Mouse (Mus musculus) limb, embryonic 11.5 days (tissue): ENCODE data around the gene Map3k13. TPM values are rescaled to one million over a fixed set of nuclear protein-coding genes. Genes with fewer than 3 reads are reported as not detected.

Experiments used
- ATAC-seq: fragments of 200-750 bp; cut with Nextera tagmentation; 2 replicates; pipeline ENCODE4 v1.8.0; 2017; ENCODE audit warnings: low read depth; ENCODE audit not compliant: insufficient number of reproducible peaks, low FRiP score, low TSS enrichment
- DNase-seq: peaks from one replicate; pipeline ENCODE4 v3.0.0-alpha.2; 2015; ENCODE audit warnings: low spot score
- H3K27ac ChIP-seq: fragments of 300-500 bp; sonication (generic); replicated peaks from 2 replicates; pipeline ENCODE4 v1.5.1; 2014; ENCODE audit warnings: low read depth, mild to moderate bottlenecking, low read length
- H3K27me3 ChIP-seq: fragments of 300-500 bp; sonication (generic); 2 replicates; pipeline ENCODE4 v1.6.1; 2014; ENCODE audit warnings: mild to moderate bottlenecking, low read length, mixed read lengths; ENCODE audit not compliant: control insufficient read depth, insufficient read depth
- H3K36me3 ChIP-seq: fragments of 300-500 bp; sonication (generic); 2 replicates; pipeline ENCODE4 v1.6.1; 2014; ENCODE audit warnings: mild to moderate bottlenecking, low read length, moderate library complexity, mixed read lengths; ENCODE audit not compliant: control insufficient read depth, insufficient read depth
- H3K4me1 ChIP-seq: fragments of 300-500 bp; sonication (generic); 2 replicates; pipeline ENCODE4 v1.6.1; 2014; ENCODE audit warnings: low read length, mixed read lengths; ENCODE audit not compliant: control insufficient read depth, insufficient read depth
- H3K4me2 ChIP-seq: fragments of 300-500 bp; sonication (generic); 2 replicates; pipeline ENCODE4 v1.6.1; 2014; ENCODE audit warnings: low read depth, mild to moderate bottlenecking, moderate library complexity; ENCODE audit not compliant: severe bottlenecking
- H3K4me3 ChIP-seq: fragments of 300-500 bp; sonication (generic); 2 replicates; pipeline ENCODE4 v1.5.1; 2014; ENCODE audit warnings: low read depth, low read length
- H3K9ac ChIP-seq: fragments of 300-500 bp; sonication (generic); 2 replicates; pipeline ENCODE4 v1.6.1; 2014; ENCODE audit warnings: mild to moderate bottlenecking, low read length
- H3K9me3 ChIP-seq: fragments of 300-500 bp; sonication (generic); 2 replicates; pipeline ENCODE4 v1.6.1; 2016; ENCODE audit warnings: low read length; ENCODE audit not compliant: control insufficient read depth
- WGBS: fragments of 180-500 bp; shearing (Covaris S2); extraction: QIAGEN DNeasy Blood & Tissue Kit; methylation state at CpG from one replicate; pipeline ENCODE4 v1.1.7; 2014; 5-methylcytosine and 5-hydroxymethylcytosine counted together
- polyA plus RNA-seq: library from polyadenylated mRNA; unstranded; fragments of >200 nt; fragmentation: Nextera tagmentation; extraction: Ambion mirVana; gene quantifications from 2 replicates; pipeline ENCODE4 v1.2.1, GENCODE M21; 2014

Map3k13 gene
- polyA plus RNA-seq, 1 experiment from 2014 or later = 1.3 TPM

GRCm38 (mm10) chr16:21831764-21832163 is 37.6 kb downstream of the Map3k13 start:
- Histone ChIP-seq H3K27ac (no peak overlapping the region), H3K36me3 (no peaks in the 10 kb centered on the region), H3K4me3 (no peak overlapping the region), H3K4me2 (no peak overlapping the region), H3K9ac (no peak overlapping the region), H3K9me3 (no peaks in the 10 kb centered on the region), H3K4me1 (peaks cover 2% of the 10 kb centered on the region; the same call in 1 of the 2 replicates), H3K27me3 (no peaks in the 10 kb centered on the region)
- 79% methylated on average over 5 of the region's 5 CpGs for WGBS
- ATAC-seq (no peak), DNase-seq (no peak)

GRCm38 (mm10) chr16:21833469-21833868 is 39.3 kb downstream of the Map3k13 start:
- no peak overlapping the region for H3K4me3 ChIP-seq
- no peak overlapping the region for H3K9ac ChIP-seq
- H3K9me3 ChIP-seq = no peaks in the 10 kb centered on the region
- no peaks in the 10 kb centered on the region for H3K27me3 ChIP-seq
- no peak overlapping the region for H3K27ac ChIP-seq
- WGBS = 81% methylated on average over 1 of the region's 1 CpGs
- ATAC-seq (no peak), DNase-seq (no peak)
- no peaks in the 10 kb centered on the region for H3K36me3 ChIP-seq
- H3K4me1 ChIP-seq = peaks cover 2% of the 10 kb centered on the region; the same call in 1 of the 2 replicates
- H3K4me2 ChIP-seq = no peak overlapping the region

- H3K9me3 ChIP-seq = no peaks in the 10 kb centered on the region
- peaks cover 2% of the 10 kb centered on the region; the same call in 1 of the 2 replicates for H3K4me1 ChIP-seq
- ATAC-seq (no peak), DNase-seq (no peak)
- H3K27me3 ChIP-seq = no peaks in the 10 kb centered on the region
- no peak overlapping the region for H3K4me3 ChIP-seq
- no peaks in the 10 kb centered on the region for H3K36me3 ChIP-seq
- no peak overlapping the region for H3K9ac ChIP-seq
- no peak overlapping the region for H3K27ac ChIP-seq
- 87% methylated on average over 10 of the region's 10 CpGs for WGBS
- H3K4me2 ChIP-seq = no peak overlapping the region
These were observed 39.8 kb downstream of the Map3k13 start for GRCm38 (mm10) chr16:21833970-21834369.

GRCm38 (mm10) chr16:21834866-21835583 is 40.9 kb downstream of the Map3k13 start:
- Histone ChIP-seq H3K36me3 (no peaks in the 10 kb centered on the region), H3K27ac (no peak overlapping the region), H3K4me2 (no peak overlapping the region), H3K4me1 (peaks cover 2% of the 10 kb centered on the region; the same call in 1 of the 2 replicates), H3K27me3 (no peaks in the 10 kb centered on the region), H3K4me3 (no peak overlapping the region), H3K9me3 (no peaks in the 10 kb centered on the region), H3K9ac (no peak overlapping the region)
- DNase-seq (no peak), ATAC-seq (no peak)
- WGBS = 84% methylated on average over 8 of the region's 8 CpGs

GRCm38 (mm10) chr16:21835584-21835931 is 41.4 kb downstream of the Map3k13 start:
- Histone ChIP-seq H3K9ac (no peak overlapping the region), H3K9me3 (no peaks in the 10 kb centered on the region), H3K4me1 (peaks cover 2% of the 10 kb centered on the region; the same call in 1 of the 2 replicates), H3K27ac (no peak overlapping the region), H3K4me2 (no peak overlapping the region), H3K36me3 (no peaks in the 10 kb centered on the region), H3K4me3 (no peak overlapping the region), H3K27me3 (no peaks in the 10 kb centered on the region)
- 46% methylated on average over 7 of the region's 7 CpGs for WGBS
- DNase-seq = no peak
- ATAC-seq = no peak

GRCm38 (mm10) chr16:21836311-21837072 is 42.3 kb downstream of the Map3k13 start:
- no peaks in the 10 kb centered on the region for H3K9me3 ChIP-seq
- H3K4me3 ChIP-seq = no peak overlapping the region
- no peaks in the 10 kb centered on the region for H3K27me3 ChIP-seq
- H3K36me3 ChIP-seq = no peaks in the 10 kb centered on the region
- ATAC-seq (no peak), DNase-seq (no peak)
- 60% methylated on average over 7 of the region's 7 CpGs for WGBS
- H3K27ac ChIP-seq = no peak overlapping the region
- no peak overlapping the region for H3K4me2 ChIP-seq
- H3K4me1 ChIP-seq = peaks cover 2% of the 10 kb centered on the region; the same call in 1 of the 2 replicates
- no peak overlapping the region for H3K9ac ChIP-seq

- H3K4me2 ChIP-seq = no peak overlapping the region
- no peak for ATAC-seq
These were observed 43.5 kb downstream of the Map3k13 start for GRCm38 (mm10) chr16:21837694-21838093.

GRCm38 (mm10) chr16:21845800-21846671 is 51.9 kb downstream of the Map3k13 start:
- Histone ChIP-seq H3K27me3 (no peaks in the 10 kb centered on the region), H3K4me3 (peak overlapping the region; percentile 42), H3K27ac (peak overlapping the region; percentile 69), H3K9ac (peak overlapping the region; percentile 68), H3K4me2 (peak overlapping the region; percentile 70), H3K4me1 (no peaks in the 10 kb centered on the region), H3K36me3 (no peaks in the 10 kb centered on the region), H3K9me3 (no peaks in the 10 kb centered on the region)
- ATAC-seq (peak; percentile 100), DNase-seq (peak; percentile 83)
- under 1% methylated on average over 16 of the region's 16 CpGs for WGBS

More at GRCm38 (mm10) chr16:21837694-21838093, 43.5 kb downstream of the Map3k13 start:
- WGBS = 90% methylated on average over 6 of the region's 6 CpGs
- no peak overlapping the region for H3K4me3 ChIP-seq
- H3K27me3 ChIP-seq = no peaks in the 10 kb centered on the region
- no peak for DNase-seq
- H3K9me3 ChIP-seq = no peaks in the 10 kb centered on the region
- H3K27ac ChIP-seq = no peak overlapping the region
- no peaks in the 10 kb centered on the region for H3K36me3 ChIP-seq
- no peak overlapping the region for H3K9ac ChIP-seq
- peaks cover 2% of the 10 kb centered on the region; the same call in 1 of the 2 replicates for H3K4me1 ChIP-seq
